Mouse (Mus musculus): ENCODE measurements at regions not wholly inside any gene's neighbourhood (a gene's known extent, or its start where the extent isn't known, plus 50 kb on each side); places are given as distances from the start of the nearest gene placed in this dataset.

DNA sequence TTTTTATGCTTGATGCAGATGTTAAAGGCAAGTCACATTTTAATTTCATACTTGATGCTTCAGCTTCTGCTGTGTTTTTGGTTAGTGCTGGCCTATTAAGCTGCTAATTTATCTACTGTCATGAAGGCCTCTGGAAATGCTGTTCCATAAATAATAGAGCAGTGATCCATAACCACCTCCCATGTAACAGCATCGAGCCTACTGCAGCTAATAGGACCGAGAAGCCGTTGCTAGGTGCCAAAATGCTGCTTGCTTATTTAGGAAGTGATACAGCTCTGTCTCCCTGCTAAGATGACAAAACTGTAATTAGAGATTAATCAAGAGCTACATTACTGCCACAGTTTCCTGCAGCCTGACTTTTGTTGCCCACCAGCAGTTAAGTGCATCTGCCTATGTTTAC is 406.9 kb upstream of the Itga1 start:
- TF ChIP-seq CTCF (IDR thresholded peaks at IDR 0.05; ENCODE audit: borderline replicate concordance, insufficient read depth, low read depth, low read length) (no peak), POLR2A (IDR thresholded peaks at IDR 0.05; ENCODE audit: borderline replicate concordance, insufficient read depth, low read length) (no peak)

Data from cerebellum, adult 2 months (tissue).